Mouse (Mus musculus): ENCODE measurements around the gene Tpgs1. TPM values are rescaled to one million over a fixed set of nuclear protein-coding genes. Genes with fewer than 3 reads are reported as not detected.

Tpgs1 gene
- 89.4 and 92.3 TPM in 2 replicates for polyA plus RNA-seq (2012; rRNA removed)

DNA sequence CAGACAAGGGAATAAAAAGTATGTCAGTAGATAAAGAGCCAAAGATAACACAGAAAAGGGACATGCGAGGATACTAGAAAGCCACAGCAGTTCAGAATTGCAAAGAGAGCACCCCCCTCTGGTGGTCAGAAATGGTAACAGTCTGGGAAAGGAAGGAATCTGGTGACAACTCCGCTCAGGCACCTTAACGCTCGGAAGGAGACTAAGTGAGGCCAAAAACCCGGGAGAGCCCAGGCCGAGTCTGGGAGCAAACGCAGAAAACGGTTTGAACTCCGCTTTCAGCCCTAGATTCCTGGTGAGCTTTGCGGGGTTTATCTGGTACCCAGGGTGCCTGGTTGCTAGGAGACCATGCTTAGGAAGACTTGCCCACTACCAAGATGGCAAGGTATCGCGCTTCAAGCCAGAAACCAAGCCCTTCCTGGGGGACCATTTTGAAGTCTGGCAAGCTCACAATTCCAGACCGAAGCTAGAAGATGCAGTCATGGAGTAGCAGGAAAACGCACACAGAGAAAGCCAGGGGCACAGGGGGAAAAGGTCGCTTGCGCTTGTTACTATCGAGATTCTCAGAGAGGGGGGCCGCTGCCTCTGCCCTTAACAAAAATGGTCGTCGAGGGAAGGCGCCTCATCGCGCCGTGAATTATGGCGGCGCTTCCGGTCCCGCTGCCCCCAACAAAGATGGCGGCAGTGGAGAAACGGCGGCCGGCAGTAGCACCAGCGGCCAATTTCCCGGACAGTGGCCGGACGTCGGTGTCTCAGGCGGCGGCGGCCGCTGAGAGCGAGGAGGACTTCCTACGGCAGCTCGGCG lies at the start of gene Tpgs1:
TSS of gene Tpgs1 (plus strand) at position 599 of the 805 bp plus-strand sequence.
- peak; percentile 89 to 97 for DNase-seq (ENCODE audit: extremely low spot score in 1 of 2, low spot score in 1 of 2)

DNA sequence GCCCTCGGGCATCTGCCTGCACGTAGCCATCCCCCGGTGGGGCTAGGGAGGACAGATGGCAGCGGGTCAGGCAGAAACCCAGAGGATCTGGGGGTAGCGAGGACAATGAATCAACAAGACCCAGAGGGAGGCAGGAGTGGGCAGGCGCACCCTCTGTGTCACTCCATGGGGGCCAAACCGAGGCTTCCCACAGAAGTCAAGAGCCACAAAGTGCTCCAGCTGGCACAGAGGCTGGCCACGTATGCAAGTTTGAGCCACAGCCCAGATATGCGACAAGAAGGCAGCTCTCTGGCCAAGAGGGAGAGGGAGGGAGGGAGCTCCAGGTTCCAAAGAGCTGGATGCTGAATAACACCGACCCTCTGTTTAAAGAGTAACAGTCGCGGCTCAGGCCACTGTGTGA lies 45.2 kb upstream of the Tpgs1 start:
- no peak for DNase-seq (ENCODE audit: extremely low spot score in 1 of 2, low spot score in 1 of 2)

DNA sequence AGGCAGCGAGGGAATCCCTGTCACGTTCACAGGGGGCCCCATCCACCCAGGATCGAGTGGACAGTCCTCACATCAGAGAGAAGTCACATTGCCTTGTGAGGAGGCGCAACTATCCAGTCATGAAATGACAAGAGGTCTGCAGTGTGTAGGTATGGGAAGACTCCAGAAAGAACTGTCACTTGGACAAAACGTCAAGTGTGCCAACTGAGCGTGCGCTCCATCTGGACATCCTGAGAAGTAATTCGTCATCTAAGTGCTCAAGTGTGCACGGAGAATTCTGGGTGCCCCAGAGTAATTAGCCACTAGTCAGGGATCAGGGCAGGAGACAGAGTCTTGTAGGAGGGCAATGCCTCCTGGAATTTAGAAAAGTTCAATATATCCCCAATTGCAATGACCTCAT lies 43.8 kb upstream of the Tpgs1 start:
- DNase-seq (ENCODE audit: extremely low spot score in 1 of 2, low spot score in 1 of 2) = no peak

DNA sequence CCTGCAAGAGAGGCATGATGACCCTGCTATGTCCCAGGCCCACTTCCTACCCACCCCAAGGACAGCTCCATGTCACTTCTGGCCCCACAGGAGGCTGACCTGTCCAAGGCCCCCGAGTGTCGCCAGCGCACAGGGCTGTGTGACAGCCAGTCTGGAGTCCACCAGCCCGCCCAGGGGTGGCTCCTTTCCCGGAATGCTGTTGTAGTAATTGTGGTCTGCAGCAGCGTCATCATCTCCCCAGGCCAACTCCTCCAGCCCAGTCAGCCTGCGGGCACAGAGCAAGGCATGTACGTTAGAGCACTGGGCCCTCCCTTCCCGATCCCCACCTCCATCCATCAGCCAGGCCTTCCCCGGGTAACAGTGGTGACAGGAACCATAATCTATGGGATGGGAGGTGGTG lies 43.0 kb upstream of the Tpgs1 start:
- no peak for DNase-seq (ENCODE audit: extremely low spot score in 1 of 2, low spot score in 1 of 2)

DNA sequence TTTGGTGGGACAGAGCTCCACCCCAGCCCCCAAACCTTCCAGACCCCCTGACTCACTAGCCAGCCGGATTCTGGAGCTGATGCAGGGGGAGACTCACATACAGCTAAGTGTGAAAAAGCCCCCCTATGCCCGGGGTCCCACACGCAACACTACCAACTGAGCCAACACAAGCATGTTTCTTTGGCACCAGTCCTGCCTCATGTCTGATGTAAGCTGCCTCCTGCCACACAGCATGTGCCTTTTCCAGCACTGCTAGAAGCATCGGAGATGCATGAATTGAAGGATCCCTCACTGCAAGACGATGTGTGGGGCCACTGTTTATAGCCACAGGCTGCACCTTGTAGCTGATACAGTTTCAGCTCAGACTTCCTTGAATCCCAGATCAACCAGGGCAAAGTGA lies 40.8 kb upstream of the Tpgs1 start:
- DNase-seq (ENCODE audit: extremely low spot score in 1 of 2, low spot score in 1 of 2) = no peak

DNA sequence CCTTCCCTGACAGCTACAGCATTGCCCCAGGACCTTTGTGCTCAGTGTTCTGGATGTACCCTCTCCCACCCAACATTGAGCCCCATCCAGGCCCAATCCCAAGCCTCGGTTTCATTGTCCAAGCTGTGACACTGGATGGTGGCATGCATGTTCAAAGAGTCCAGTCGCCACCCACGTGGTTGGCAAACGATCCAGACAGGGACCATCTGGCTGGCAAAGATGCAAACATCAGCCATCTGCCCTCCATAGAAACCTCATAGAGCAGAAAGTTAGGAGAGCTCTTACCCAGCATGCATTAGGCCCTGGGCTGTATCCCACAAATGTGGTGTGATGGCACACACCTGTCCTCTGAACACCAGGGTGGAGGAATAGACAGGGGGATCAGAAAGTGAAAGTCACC lies 37.7 kb upstream of the Tpgs1 start:
- peak; percentile 72 to 79 for DNase-seq (ENCODE audit: extremely low spot score in 1 of 2, low spot score in 1 of 2)

DNA sequence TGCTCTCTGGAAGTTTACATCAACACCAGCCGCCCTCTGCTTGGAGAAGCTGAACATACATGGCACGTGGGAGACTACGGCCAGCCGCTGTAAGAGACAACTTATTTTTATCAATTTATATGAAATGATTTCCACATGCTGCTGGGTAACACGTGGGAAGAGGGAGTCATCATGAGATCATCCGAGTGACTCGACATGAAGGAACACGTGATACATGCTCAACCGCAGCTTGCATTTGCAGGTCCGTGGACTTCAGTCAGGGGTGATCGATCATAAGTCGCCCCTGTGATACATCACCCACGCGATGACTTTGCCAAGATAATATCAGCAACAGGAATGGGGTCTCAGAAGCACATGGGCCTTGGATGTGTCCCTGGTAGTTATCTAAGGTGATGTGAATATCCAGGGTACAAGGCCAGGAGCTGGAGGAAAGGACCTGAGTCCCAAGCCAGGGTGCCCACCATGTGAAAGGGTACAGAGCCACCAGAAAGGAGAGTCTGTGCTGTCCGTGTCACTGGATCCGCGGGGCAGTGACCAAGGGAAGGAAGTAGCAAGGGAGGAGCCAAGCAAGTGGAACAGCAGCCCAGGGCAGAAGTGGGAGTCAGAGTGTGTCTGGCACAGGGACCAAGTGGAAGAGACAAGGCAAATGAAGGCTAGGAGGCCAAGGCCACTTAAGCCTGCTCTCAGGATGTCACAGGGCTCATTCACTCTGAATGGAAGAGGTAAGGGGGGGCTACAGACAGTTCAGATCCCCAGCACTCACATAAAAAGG lies 36.0 kb upstream of the Tpgs1 start:
- DNase-seq (ENCODE audit: extremely low spot score in 1 of 2, low spot score in 1 of 2) = peak in 1 of 2 experiments; percentile 64

DNA sequence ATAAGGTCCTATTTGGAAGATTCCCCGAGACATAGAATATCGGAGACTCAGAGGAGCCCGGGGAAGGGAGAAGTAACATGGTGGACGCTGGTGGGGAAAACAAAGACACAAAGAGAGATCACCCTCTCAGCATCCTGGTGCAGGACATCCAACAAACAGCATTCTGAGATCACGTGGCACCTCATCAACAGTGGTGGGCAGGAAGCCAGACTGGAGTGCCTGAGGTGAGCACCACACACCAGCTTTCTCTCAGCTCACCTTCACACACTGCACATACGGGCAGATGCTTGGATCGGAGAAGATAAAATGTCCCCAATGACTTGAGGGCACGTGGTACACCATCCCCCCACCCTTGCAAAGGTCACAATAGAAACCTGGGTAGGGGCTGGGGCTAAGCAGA lies 32.9 kb upstream of the Tpgs1 start:
- DNase-seq (ENCODE audit: extremely low spot score in 1 of 2, low spot score in 1 of 2) = no peak

DNA sequence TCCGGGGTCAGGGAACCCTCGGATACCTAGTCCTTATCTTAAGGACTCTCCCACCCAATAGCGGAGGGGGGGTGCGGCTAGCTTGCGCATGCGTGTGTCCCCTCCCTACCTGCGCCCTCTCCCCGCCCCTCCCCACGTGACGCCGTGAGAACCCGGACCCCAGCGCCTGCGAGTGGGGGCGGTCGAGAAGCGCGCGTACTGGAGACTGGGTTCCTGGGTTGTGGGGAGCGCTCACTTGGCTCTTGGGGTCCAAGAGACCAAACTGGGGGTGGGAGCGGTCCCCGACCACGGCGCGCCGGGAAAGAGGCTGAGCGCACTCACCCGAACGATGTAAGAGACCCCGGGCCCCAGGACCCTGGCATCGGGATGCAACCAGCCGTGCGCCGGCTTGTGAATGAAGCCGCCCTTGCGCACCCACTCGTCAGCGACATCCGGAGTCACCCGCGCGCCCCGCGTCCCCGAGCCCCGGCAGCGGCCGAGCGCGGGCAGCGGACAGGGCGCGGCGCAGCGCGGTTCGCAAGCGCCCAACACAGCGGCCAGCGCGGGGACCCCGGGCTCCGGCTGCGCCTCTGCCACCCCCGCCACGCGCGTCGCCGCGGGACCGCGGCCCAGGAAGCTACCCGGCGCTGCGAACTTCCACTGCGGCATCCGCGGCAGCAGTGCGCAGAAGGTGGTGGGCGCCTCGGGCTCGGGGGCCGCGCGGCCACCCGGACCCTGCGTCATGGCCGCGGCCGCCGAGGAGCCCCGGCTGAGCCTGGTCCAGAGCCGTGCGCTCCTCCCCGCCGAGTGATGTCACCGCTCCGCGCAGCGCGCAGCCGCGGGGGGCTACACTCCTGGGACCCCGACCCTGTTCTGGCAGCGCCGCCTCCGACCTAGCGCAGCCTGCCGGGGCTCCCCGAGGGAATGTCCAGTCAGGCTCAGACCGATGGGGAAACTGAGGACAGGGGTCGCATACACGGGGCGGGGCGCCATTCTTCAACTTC lies 31.8 kb upstream of the Tpgs1 start, which contains the start of gene Shc2:
TSS of gene Shc2 (minus strand) at position 791 of the 983 bp plus-strand sequence.
- peak; percentile 62 to 87 for DNase-seq (ENCODE audit: extremely low spot score in 1 of 2, low spot score in 1 of 2)

DNA sequence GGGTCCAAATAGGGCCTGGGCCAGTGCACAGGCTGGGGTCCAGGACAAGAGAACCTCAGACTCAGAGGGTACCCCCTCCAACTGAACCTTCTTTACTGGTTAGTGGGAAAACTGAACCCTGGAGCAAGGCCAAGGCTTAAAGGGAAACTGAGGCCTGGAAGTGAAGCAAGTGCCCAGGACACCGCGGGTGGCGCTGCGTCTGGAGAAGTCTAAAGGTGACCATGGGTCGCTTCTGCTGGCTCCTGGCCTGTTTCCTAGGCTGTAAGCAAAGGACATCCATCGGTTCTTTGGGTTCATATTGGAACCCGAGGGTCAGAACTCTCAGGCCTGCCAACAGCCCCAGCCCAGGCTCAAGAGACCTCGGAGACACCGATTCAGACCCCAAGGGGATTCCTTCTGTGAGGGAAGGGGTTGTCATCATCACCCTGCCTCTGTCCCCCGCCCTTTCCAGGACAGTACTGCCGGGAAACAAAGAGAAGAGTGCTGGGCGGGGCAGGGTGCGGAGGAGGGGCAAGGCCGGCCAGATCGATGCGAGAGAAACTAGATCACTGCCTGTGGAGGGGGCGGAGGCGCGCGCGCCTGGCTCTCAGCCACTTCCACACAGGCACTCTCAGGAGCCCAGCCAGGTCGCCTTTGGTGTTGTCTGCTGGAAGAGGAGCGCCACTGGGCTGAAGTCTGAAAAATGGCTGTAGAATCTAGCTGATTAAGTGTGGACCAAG lies 30.5 kb upstream of the Tpgs1 start:
- peak in 1 of 2 experiments; percentile 68 for DNase-seq (ENCODE audit: extremely low spot score in 1 of 2, low spot score in 1 of 2)

DNA sequence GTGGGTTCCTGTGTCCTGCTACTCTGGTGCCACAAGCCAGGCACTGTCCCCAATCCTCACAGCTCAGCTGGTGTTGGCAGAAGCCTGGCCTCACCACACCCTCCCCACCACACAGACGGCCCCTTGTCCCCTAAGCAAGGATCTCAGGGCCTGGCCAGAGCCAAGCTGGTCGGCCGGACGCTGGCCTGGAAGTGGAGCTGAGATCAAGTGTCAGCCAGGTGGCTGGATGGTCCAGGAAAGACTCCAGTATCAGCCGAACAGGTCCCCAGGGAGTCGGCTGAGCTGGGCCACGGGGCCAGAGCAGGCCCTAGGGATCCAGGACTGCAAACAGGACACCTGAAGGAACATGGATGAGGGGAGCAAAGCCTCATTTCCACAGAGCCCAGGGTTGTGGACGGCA lies 23.5 kb upstream of the Tpgs1 start, which contains the start of gene Odf3l2:
TSS of gene Odf3l2 (minus strand) at position 28 of the 400 bp plus-strand sequence.
- DNase-seq (ENCODE audit: extremely low spot score in 1 of 2, low spot score in 1 of 2) = no peak

DNA sequence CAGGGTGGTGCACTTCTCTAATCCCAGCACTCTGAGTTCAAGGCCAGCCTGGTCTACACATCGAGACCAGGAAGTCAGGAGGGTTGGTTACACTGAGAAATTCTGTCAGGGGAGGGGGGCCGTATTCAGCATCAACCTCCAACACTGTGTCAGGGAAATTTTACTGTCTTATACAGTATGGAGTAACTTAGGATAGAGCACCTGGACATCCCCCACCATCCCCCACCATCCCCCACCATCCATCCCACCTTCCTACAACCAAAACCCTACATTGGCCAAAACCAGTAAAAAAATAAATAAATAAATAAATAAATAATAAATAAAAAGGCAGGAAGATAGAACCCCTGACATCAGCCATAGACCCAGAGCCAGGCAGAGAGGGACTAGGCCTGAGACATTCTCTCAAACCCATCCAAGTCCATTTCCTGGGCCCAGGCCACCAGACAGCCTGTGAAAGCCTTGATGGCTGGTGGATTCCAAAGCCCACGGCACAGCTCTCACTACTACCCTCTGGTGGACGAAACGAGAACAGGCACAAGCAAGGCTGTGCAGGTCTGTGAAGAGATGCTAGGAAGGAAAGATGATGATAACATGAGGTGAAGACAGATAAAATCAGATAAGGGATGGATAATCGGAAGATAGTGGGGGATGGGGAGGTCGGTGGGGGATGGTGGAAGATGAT lies 20.0 kb upstream of the Tpgs1 start:
- peak in 1 of 2 experiments; percentile 91 for DNase-seq (ENCODE audit: extremely low spot score in 1 of 2, low spot score in 1 of 2)

DNA sequence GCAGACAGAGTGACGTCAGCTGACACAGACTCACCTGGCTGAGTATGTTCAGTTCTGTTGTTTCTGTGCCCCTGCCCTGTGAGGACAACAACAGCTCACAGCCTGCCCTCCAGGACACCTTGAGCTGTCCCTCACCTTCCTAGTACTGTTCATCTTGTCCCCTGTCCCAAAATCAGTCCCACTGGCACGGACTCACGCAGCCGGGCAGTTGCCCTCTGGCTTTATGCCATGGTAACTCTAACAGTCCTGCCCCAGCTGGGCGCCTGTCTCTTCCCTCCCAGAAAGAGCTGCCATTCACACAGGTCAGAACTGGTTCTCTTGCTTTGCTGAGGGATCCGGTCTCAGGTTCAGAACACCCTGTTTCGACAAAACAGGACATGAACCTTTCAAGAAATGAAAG lies 16.4 kb upstream of the Tpgs1 start:
- no peak for DNase-seq (ENCODE audit: extremely low spot score in 1 of 2, low spot score in 1 of 2)

DNA sequence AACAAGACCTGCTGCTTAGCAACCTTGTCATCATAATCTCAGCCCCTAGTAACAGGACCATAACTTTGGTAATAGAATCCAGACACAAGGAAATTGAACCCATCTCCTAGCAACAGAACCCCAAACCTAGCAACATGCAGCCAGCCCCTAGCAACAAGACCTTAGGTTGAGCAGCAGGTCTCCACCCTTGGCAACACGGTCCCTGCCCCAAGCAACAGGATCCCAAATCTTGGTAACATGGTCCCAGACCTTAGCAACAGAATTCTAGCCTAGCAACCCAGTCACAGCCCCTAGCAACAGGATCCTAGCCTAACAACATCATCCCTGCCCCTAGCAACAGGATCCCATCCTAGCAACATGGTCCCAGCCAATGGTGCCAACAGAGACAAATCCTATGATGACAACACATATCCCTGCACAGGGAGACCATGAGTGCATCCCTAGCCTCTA lies 14.2 kb upstream of the Tpgs1 start:
- DNase-seq (ENCODE audit: extremely low spot score in 1 of 2, low spot score in 1 of 2) = peak in 1 of 2 experiments; percentile 47

DNA sequence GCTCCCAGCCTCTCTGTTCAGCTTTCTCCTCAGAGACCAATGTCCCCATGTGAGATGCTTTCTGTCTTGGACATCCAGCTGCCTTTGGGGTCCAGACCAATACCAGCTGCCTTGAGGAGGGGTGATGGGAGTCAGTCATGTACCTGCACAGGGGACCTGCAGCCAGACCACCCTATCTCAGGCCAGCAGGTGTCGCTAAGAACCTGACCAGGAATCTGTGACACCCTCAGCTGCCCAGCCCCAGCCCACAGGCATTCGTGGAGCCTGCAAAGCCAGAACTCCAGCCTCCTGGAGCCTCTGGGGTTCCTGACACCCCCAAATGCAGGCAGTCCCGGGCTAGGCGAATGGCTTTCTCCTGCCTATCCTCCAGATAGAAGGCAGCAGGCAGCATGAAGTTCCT lies 10.3 kb upstream of the Tpgs1 start:
- no peak for DNase-seq (ENCODE audit: extremely low spot score in 1 of 2, low spot score in 1 of 2)

DNA sequence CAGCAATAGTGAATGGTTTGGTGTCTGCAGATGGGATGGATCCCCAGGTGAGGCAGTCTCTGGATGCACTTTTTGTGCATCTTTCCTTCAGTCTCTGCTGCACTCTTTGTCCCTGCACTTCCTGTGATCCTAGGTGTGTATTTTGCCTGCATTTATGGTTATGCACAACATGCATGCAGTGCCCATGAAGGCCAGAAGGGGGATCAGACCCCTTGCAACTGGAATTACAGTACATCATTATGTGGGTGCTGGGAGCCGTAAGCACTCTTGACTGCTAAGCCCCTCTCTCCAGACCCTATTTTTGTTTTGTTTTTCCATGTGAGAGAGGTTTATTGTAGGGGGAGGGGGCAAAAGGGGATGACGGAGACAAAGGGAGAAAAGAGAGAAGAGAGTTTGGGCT lies 8.9 kb upstream of the Tpgs1 start:
- DNase-seq (ENCODE audit: extremely low spot score in 1 of 2, low spot score in 1 of 2) = no peak

DNA sequence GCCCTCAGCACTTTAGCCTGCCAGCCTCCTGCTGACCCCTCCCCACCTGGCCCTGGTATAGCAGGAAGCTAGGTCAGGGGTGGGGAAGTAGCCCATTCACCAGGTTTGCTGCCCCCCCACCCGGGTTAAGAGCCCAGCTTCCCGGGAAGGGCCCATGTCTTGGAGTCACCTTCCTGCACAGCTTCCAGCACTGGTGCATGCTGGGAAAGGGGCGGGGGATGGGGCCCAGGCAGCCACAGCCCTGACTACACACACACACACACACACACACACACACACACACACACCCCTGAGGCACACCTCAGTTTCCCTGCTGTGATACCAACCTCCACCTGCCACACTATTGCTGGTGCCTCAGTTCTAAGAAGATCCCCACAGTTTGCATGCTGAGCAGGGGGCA lies 7.3 kb upstream of the Tpgs1 start:
- no peak for DNase-seq (ENCODE audit: extremely low spot score in 1 of 2, low spot score in 1 of 2)

DNA sequence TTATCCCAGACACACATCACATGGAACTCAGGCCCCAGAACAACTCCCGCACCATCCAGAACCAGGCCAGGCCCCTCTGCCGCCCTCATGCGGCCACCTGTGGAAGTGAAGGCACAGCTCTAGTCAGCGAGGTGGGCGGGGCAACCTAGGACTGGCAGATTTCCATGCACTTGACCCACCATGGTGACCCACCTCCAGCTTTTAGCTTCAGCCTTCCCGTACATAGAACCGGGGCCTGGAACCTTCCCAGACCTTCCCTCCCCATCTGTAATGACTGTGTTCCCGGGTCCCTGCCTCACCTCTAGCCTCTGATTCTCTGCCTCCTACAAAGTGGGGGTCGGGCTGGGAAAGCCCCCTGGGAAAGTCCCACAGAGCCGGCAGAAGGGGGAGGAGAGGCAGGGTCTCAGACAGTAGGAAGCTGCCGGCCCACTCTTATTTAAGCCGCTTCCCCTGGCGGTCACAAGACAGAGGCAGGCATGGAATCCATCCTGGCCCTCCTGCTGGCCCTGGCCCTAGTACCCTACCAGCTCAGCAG lies 5.0 kb upstream of the Tpgs1 start, which contains the start of gene Madcam1:
TSS of gene Madcam1 (plus strand) at position 429 of the 535 bp plus-strand sequence.
- DNase-seq (ENCODE audit: extremely low spot score in 1 of 2, low spot score in 1 of 2) = peak in 1 of 2 experiments; percentile 79

DNA sequence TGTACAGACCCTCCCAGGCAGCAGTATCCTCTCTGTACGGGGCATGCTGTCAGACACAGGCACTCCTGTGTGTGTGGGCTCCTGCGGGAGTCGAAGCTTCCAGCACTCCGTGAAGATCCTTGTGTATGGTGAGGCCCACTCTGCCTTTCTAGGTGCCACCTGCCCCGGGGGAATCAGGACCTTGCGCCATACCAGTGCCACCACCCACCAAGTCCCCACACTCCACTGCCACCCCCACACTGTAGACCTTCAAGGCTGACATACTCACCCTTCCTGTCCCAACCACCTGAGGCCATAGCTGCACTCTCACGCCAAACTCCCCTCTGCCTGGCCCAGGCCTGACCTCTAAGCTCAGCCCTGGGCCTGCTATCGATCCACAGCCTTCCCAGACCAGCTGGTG lies 4.1 kb upstream of the Tpgs1 start:
- no peak for DNase-seq (ENCODE audit: extremely low spot score in 1 of 2, low spot score in 1 of 2)
